Mouse (Mus musculus): ENCODE measurements around the gene Cox6b1.

Cox6b1 gene

GRCm38 (mm10) chr7:30610043-30610442, 15.9 kb downstream of the Cox6b1 start:
- DNase-seq (ENCODE audit: extremely low spot score, low spot score) = no peak

GRCm38 (mm10) chr7:30608476-30608875, 17.5 kb downstream of the Cox6b1 start:
- no peak for DNase-seq (ENCODE audit: extremely low spot score, low spot score)

GRCm38 (mm10) chr7:30607706-30608309, 18.1 kb downstream of the Cox6b1 start:
- DNase-seq (ENCODE audit: extremely low spot score, low spot score) = peak; percentile 40

- no peak for DNase-seq (ENCODE audit: extremely low spot score, low spot score)
Measured at GRCm38 (mm10) chr7:30604944-30605343, 21.0 kb downstream of the Cox6b1 start.

GRCm38 (mm10) chr7:30604424-30604823, 21.5 kb downstream of the Cox6b1 start:
- DNase-seq (ENCODE audit: extremely low spot score, low spot score) = no peak

GRCm38 (mm10) chr7:30602583-30602982, 23.4 kb downstream of the Cox6b1 start:
- no peak for DNase-seq (ENCODE audit: extremely low spot score, low spot score)

- DNase-seq (ENCODE audit: extremely low spot score, low spot score) = no peak
Measured at GRCm38 (mm10) chr7:30600651-30601050, 25.3 kb downstream of the Cox6b1 start.

GRCm38 (mm10) chr7:30599933-30600353, 26.0 kb downstream of the Cox6b1 start:
- peak; percentile 69 for DNase-seq (ENCODE audit: extremely low spot score, low spot score)

GRCm38 (mm10) chr7:30598786-30599185, 27.2 kb downstream of the Cox6b1 start, which contains the start of gene Zbtb32:
Gene Zbtb32, minus strand, starts transcription at chr7:30598909.
- no peak for DNase-seq (ENCODE audit: extremely low spot score, low spot score)

GRCm38 (mm10) chr7:30596811-30597210, 29.1 kb downstream of the Cox6b1 start:
- DNase-seq (ENCODE audit: extremely low spot score, low spot score) = no peak

- DNase-seq (ENCODE audit: extremely low spot score, low spot score) = no peak
Measured at GRCm38 (mm10) chr7:30596093-30596492, 29.9 kb downstream of the Cox6b1 start.

GRCm38 (mm10) chr7:30594510-30595024, 31.4 kb downstream of the Cox6b1 start:
- no peak for DNase-seq (ENCODE audit: extremely low spot score, low spot score)

GRCm38 (mm10) chr7:30593579-30594509, 32.1 kb downstream of the Cox6b1 start:
- no peak for DNase-seq (ENCODE audit: extremely low spot score, low spot score)

GRCm38 (mm10) chr7:30592772-30593423, 33.1 kb downstream of the Cox6b1 start:
- DNase-seq (ENCODE audit: extremely low spot score, low spot score) = no peak

GRCm38 (mm10) chr7:30591605-30591951, 34.4 kb downstream of the Cox6b1 start:
- DNase-seq (ENCODE audit: extremely low spot score, low spot score) = no peak

- no peak for DNase-seq (ENCODE audit: extremely low spot score, low spot score)
Measured at GRCm38 (mm10) chr7:30590927-30591604, 34.9 kb downstream of the Cox6b1 start.

- DNase-seq (ENCODE audit: extremely low spot score, low spot score) = peak; percentile 89
Measured at GRCm38 (mm10) chr7:30589435-30590301, 36.3 kb downstream of the Cox6b1 start.

- DNase-seq (ENCODE audit: extremely low spot score, low spot score) = peak; percentile 97
Measured at GRCm38 (mm10) chr7:30588676-30589434, 37.1 kb downstream of the Cox6b1 start, which contains the start of gene Kmt2b. Gene Kmt2b, minus strand, starts transcription at chr7:30588726.

Data from neural tube, embryonic 10.5 days (tissue).